Mouse (Mus musculus) lung, adult 18-20 months (tissue): ENCODE measurements around the gene Adcy1.

Experiments
- DNase-seq, 2 experiments: peaks; one replicate each; pipeline ENCODE4 v3.0.0; 2022; ENCODE audit warnings: mixed read lengths in 2 of 2

Adcy1 gene

GRCm38 (mm10) chr11:7071617-7072016, 8.3 kb downstream of the Adcy1 start:
- DNase-seq: no peak

GRCm38 (mm10) chr11:7073556-7073955, 10.3 kb downstream of the Adcy1 start:
- no peak for DNase-seq

- DNase-seq: no peak
Measured at GRCm38 (mm10) chr11:7076510-7076909, 13.2 kb downstream of the Adcy1 start.

- no peak for DNase-seq
Measured at GRCm38 (mm10) chr11:7081893-7082292, 18.6 kb downstream of the Adcy1 start.

GRCm38 (mm10) chr11:7083911-7084310, 20.6 kb downstream of the Adcy1 start:
- no peak for DNase-seq

DNA sequence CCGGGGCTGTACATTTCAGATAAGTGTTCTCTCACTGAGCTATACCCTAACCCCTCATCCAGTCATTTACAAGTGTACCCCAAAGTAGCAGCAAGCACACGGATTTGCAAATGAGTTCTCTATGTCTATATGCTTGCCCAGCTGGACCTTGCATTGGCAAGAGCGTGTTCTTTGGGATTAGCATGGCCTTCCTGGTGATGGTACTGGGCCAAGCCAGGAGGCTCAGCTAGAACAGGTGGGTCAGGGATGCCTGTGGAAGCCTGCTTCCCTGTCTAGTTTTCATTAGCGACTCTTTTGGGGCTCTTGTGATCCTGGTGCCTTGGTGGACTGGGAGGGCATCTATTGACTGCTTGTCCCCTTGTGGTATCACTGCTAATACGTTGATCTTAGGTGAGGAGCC, 21.9 kb downstream of the Adcy1 start:
- DNase-seq: no peak

DNA sequence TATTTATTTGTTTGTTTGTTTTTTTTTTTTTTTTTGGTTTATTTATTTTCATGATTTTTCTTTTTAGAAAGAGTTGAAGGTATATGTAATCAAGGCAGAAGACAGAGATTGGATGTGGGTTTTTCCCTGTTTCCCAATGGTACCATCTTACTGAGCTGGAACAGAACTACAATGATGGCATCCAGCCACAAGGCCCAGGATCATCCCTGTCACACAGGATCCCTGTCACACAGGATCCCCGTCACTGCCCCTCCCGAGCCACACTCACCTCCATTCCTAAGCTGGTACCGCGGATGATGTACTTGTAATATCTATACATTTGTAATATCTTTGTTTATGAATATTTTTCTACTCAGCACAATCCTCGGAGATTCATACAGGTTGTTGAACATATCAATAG, 27.8 kb downstream of the Adcy1 start:
- DNase-seq: no peak

- no peak for DNase-seq
Measured at GRCm38 (mm10) chr11:7094844-7095243, 31.6 kb downstream of the Adcy1 start.

- DNase-seq: no peak
Measured at GRCm38 (mm10) chr11:7101674-7102073, 38.4 kb downstream of the Adcy1 start.

DNA sequence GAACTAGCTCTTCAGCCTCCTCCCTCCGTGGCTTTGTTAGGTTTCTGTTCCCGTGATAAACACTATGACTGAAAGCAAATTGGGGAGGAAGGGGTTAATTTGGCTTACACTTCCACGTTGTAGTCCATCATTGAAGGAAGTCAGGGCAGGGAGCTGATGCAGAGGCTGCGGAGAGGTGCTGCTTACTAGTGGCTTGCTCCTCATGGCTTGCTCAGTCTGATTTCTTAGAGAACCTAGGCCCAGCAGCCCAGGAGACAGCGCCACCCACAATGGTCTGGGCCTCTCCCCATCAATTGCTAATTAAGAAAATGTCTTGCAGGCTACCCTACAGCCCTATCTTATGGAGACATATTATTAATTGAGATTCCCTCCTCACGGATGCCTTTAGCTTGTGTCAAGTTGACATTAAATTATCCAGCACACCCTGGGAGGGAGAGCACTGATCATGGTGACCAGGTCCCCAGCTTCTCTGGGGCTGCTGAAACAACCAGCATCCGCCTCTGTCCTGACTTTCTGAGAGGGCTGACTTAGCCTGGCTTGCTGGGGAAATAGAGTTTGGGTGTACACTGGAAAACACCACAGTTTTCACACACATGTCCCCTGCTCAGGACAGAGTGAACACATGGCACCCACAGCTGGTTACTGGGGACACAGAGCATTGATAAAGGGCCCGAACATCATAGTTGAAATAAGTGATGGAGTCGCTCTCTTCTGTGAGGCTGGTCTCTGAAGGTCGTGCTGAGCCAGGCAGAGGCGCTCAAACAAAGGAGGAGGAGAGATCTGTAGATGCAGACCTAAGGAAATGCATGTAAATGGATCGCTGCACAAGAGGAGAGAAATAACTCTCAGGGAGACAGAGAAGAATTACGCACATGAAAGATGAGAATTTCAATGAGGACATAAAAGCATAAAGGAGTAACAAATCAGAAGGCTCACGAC, 39.2 kb downstream of the Adcy1 start:
- DNase-seq: no peak

DNA sequence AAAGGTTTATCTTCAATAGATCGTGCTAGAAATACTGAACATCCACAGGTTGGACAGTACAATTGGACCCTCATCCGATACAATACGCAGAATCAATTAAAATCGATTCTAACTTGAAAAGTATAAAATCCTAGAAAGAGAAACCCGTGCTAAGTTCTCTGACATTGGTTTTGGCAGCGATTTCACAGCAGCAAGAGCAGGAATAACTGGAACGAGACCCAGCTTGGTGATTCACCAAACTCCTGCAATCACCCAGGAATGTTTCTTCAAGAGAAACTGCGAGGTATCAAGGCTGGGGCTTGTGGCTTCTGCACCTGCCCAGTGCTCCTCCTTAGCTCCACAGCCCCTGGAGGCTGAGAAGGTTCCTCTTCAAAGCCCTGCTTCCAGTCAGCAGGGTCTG, 42.0 kb downstream of the Adcy1 start:
- DNase-seq: no peak

GRCm38 (mm10) chr11:7109131-7109530, 45.8 kb downstream of the Adcy1 start:
- no peak for DNase-seq

- DNase-seq: no peak
Measured at GRCm38 (mm10) chr11:7113046-7113445, 49.8 kb downstream of the Adcy1 start.

GRCm38 (mm10) chr11:7113687-7114086, 50.4 kb downstream of the Adcy1 start:
- DNase-seq: no peak

GRCm38 (mm10) chr11:7114312-7114711, 51.0 kb downstream of the Adcy1 start:
- DNase-seq: no peak

GRCm38 (mm10) chr11:7116647-7117046, 53.4 kb downstream of the Adcy1 start:
- no peak for DNase-seq

DNA sequence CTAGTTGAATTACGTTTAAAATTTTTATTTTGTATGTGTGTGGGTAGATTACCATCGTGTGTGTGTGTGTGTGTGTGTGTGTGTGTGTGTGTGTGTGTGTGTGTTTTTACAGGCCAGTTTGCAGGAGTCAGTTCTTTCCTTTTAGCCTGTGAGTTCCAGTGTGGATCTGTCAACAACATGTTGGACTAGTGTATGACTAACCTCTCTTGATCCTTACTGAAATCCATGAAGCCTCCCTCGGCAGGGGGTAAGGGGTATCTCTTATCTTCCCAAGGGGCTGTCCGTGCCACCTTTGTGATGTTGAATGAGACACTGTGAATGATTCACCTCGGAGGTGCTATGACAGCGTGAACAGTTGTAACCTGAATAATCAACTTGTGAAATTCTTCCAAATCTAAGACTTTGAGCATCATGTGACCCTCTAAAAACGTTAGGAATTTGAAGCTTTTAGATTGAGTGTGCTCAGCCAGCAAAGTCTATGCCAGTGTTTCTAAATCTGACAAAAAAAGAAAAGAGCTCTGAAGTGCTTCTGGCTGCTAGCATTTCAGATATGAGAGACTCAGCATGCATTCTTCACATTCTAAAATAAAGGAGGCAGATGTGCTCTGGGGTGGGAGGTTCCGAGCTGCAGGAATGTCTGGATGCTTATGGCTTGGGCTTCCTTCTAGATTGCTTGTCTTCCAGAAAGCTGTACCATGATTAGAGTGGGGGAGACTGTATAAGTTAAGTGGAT, 66.2 kb downstream of the Adcy1 start:
- DNase-seq: no peak

DNA sequence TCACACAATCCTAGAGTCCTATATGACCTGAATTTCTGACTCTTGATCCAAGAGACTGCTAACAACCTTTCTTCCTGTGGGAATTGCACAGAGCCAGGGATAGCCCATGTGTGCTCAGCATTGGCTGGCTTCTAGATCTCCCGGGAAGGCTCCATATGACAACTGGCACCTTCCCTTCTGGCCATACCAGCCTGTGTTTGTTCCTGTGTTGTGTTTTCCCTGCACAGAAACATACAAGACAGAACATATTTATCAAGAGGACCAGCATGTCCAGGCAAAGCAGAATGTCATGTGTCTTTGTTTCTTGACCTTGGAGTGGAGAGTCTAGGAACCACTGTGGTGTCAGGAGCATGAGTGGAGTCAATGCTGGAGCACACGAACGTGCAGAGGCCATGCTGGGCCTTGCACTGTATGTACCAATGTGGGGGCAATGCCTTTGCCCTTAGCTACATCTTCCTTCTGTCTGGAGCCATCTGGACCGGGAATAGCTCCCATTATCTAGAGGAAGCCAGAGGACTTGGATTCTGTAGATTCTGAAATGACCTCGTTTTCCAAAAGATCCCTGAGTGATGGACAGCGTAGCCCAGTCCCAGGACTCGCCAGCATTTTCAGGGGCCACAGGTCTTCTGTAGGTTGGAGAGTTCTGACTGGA, 69.6 kb downstream of the Adcy1 start:
- no peak for DNase-seq

- no peak for DNase-seq
Measured at GRCm38 (mm10) chr11:7133736-7134135, 70.4 kb downstream of the Adcy1 start.

GRCm38 (mm10) chr11:7134319-7134718, 71.0 kb downstream of the Adcy1 start:
- no peak for DNase-seq

DNA sequence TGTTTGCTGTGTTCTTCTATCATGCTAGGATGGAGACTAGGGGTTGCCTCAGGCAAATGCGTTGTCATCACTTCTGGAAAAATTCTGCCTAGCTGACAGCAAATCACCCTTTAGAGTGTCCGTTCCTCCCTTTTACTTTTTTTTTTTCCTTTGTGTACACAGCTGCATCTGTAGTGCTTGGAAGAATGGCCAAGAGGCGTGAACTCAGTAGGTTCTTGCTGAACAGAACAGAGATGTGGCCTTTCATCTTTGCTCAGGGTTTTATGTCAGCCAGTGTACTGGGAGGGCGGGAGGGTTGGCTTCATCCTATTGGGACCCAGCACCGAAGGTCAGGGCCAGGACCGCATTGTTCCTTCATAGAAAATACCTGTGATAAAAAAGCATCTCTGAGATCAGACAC, 72.0 kb downstream of the Adcy1 start:
- DNase-seq: no peak

- no peak for DNase-seq
Measured at GRCm38 (mm10) chr11:7135763-7136162, 72.5 kb downstream of the Adcy1 start.

DNA sequence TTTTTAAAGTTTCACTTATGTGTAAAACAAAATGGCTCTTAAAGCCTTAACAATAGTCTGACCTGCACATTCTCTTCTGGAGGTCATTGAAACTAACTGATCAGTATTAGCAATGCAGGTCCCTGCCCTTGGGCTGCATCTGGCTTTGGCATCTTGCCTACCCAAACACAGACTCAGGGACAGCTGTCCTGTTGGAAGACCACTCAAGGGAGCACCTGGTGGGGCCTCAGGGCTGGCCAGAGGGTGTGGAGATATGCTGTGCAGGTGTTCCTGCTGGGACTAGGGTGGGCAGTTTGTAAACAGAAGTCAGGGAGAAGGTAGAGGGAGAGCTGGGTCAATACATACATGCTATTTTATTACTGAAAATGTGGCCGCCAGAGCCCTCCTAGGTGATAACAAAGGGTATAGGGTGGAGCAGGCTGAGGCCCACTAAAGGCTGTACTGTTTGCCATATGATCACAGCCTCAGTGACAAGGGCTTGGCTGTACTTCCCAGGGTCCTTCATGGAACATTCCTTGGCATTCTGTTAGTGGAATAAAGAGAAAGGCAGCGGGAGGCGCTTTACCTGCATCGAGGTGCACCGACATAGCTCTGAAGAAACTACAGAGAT, 73.1 kb downstream of the Adcy1 start:
- no peak for DNase-seq
